Mouse (Mus musculus): ENCODE results near the gene Tepsin.

GRCm38 (mm10) chr11:120072986-120073647 lies 25.4 kb downstream of the Tepsin start:
- TF ChIP-seq GATA1 (IDR thresholded peaks at IDR 0.05; ENCODE audit: borderline replicate concordance, low read length) (no peak), FLI1 (IDR thresholded peaks at IDR 0.05; ENCODE audit: low read length) (no peak)
